Mouse (Mus musculus) intestine, postnatal 0 days (tissue): Measurements from ENCODE around the gene Mzt1. TPM values are rescaled to one million over a fixed set of nuclear protein-coding genes. Genes with fewer than 3 reads are reported as not detected.

ENCODE experiments used
- ATAC-seq: fragments of 200-750 bp; cut with Nextera tagmentation; 2 replicates; pipeline ENCODE4 v1.8.0; 2017; ENCODE audit warnings: mild to moderate bottlenecking, moderate TSS enrichment, moderate library complexity
- H3K27ac ChIP-seq: fragments of 300-500 bp; sonication (generic); 2 replicates; pipeline ENCODE4 v1.5.1; 2014; ENCODE audit warnings: mild to moderate bottlenecking, low read depth, low read length, moderate library complexity
- H3K27me3 ChIP-seq: fragments of 300-500 bp; sonication (generic); replicated peaks from 2 replicates; pipeline ENCODE4 v1.6.1; 2014; ENCODE audit warnings: low read length, mixed read lengths; ENCODE audit not compliant: control insufficient read depth, insufficient read depth
- H3K36me3 ChIP-seq: fragments of 300-500 bp; sonication (generic); 2 replicates; pipeline ENCODE4 v1.6.1; 2014; ENCODE audit warnings: mild to moderate bottlenecking, moderate library complexity; ENCODE audit not compliant: control insufficient read depth, insufficient read depth
- H3K4me1 ChIP-seq: fragments of 300-500 bp; sonication (generic); replicated peaks from 2 replicates; pipeline ENCODE4 v1.6.1; 2014; ENCODE audit warnings: antibody characterized with exemption, low read length, mixed read lengths; ENCODE audit not compliant: control insufficient read depth, insufficient read depth
- H3K4me2 ChIP-seq: fragments of 300-500 bp; sonication (generic); replicated peaks from 2 replicates; pipeline ENCODE4 v1.6.1; 2014; ENCODE audit warnings: low read depth, mild to moderate bottlenecking, moderate library complexity
- H3K4me3 ChIP-seq: fragments of 300-500 bp; sonication (generic); 2 replicates; pipeline ENCODE4 v1.5.1; 2014; ENCODE audit warnings: low read depth, low read length
- H3K9ac ChIP-seq: fragments of 300-500 bp; sonication (generic); 2 replicates; pipeline ENCODE4 v1.6.1; 2014; ENCODE audit warnings: mild to moderate bottlenecking, low read depth, low read length
- H3K9me3 ChIP-seq: fragments of 300-500 bp; sonication (generic); 2 replicates; pipeline ENCODE4 v1.6.1; 2016; ENCODE audit warnings: mixed run types; ENCODE audit not compliant: control insufficient read depth
- CTCF ChIP-seq: sonication (generic); IDR thresholded peaks from 2 replicates; pipeline ENCODE4 v1.5.1; 2016; ENCODE audit warnings: low read depth, mild to moderate bottlenecking, control low read depth, antibody characterized with exemption, moderate library complexity
- WGBS: fragments of 180-500 bp; shearing (Covaris S2); extraction: QIAGEN DNeasy Blood & Tissue Kit; methylation state at CpG from one replicate; pipeline ENCODE4 v1.1.7; 2014; 5-methylcytosine and 5-hydroxymethylcytosine counted together
- polyA plus RNA-seq: library from polyadenylated mRNA; unstranded; fragments of >200 nt; fragmentation: Nextera tagmentation; extraction: Ambion mirVana; gene quantifications from 2 replicates; pipeline ENCODE4 v1.2.1, GENCODE M21; 2015

Gene Mzt1
- 46.2 and 46.9 TPM in 2 replicates for polyA plus RNA-seq

GRCm38 (mm10) chr14:99046031-99046781 lies at the start of gene Mzt1, which contains the start of gene Bora:
Mzt1 (minus strand) TSS chr14:99046134.
Bora (plus strand) TSS chr14:99046222.
- ATAC-seq: peak; percentile 93
- Histone ChIP-seq H3K27me3 (no peaks in the 10 kb centered on the region), H3K4me1 (0 out of 2 replicates have a peak, but pooled peaks cover 4% of the 10 kb centered on the region), H3K4me2 (peak within 1 kb of the TSS; percentile 66), H3K4me3 (peak within 1 kb of the TSS; percentile 88), H3K27ac (peak within 1 kb of the TSS; percentile 86), H3K9ac (peak within 1 kb of the TSS; percentile 91), H3K9me3 (no peaks in the 10 kb centered on the region), H3K36me3 (peaks cover 7% of the 10 kb centered on the region)
- TF ChIP-seq CTCF: no peak
- WGBS: under 1% methylated on average over 71 of the region's 81 CpGs

GRCm38 (mm10) chr14:99088947-99089346 lies 43.0 kb upstream of the Mzt1 start:
- no peak overlapping the region for H3K4me2 ChIP-seq
- no peak for ATAC-seq
- no peaks in the 10 kb centered on the region for H3K4me1 ChIP-seq
- WGBS: 92% methylated on average over 7 of the region's 7 CpGs
- H3K36me3 ChIP-seq: peaks cover 66% of the 10 kb centered on the region
- H3K4me3 ChIP-seq: no peak overlapping the region
- H3K9me3 ChIP-seq: no peaks in the 10 kb centered on the region
- H3K27me3 ChIP-seq: no peaks in the 10 kb centered on the region
- no peak overlapping the region for H3K9ac ChIP-seq
- TF ChIP-seq CTCF: no peak
- H3K27ac ChIP-seq: no peak overlapping the region

- no peaks in the 10 kb centered on the region for H3K9me3 ChIP-seq
- no peak overlapping the region for H3K27ac ChIP-seq
- no peak overlapping the region for H3K4me2 ChIP-seq
- H3K36me3 ChIP-seq: peaks cover 47% of the 10 kb centered on the region
- H3K27me3 ChIP-seq: no peaks in the 10 kb centered on the region
- H3K4me1 ChIP-seq: no peaks in the 10 kb centered on the region
- no peak overlapping the region for H3K9ac ChIP-seq
- 88% methylated on average over 4 of the region's 4 CpGs for WGBS
- no peak overlapping the region for H3K4me3 ChIP-seq
- ATAC-seq: no peak
- no peak for TF ChIP-seq CTCF
These were observed 25.2 kb upstream of the Mzt1 start for GRCm38 (mm10) chr14:99071146-99071545.

GRCm38 (mm10) chr14:99063091-99063490 lies 17.2 kb upstream of the Mzt1 start:
- 95% methylated on average over 2 of the region's 2 CpGs for WGBS
- Histone ChIP-seq H3K4me3 (no peak overlapping the region), H3K4me2 (no peak overlapping the region), H3K9ac (no peak overlapping the region), H3K27ac (no peak overlapping the region), H3K36me3 (peaks cover 49% of the 10 kb centered on the region), H3K4me1 (no peaks in the 10 kb centered on the region), H3K9me3 (no peaks in the 10 kb centered on the region), H3K27me3 (no peaks in the 10 kb centered on the region)
- no peak for TF ChIP-seq CTCF
- no peak for ATAC-seq

GRCm38 (mm10) chr14:99060616-99061015 lies 14.7 kb upstream of the Mzt1 start:
- Histone ChIP-seq H3K4me3 (no peak overlapping the region), H3K9me3 (no peaks in the 10 kb centered on the region), H3K27me3 (no peaks in the 10 kb centered on the region), H3K27ac (no peak overlapping the region), H3K4me1 (no peaks in the 10 kb centered on the region), H3K9ac (no peak overlapping the region), H3K4me2 (no peak overlapping the region), H3K36me3 (peaks cover 53% of the 10 kb centered on the region)
- no peak for ATAC-seq
- TF ChIP-seq CTCF: no peak
- WGBS: 80% methylated on average over 12 of the region's 12 CpGs

GRCm38 (mm10) chr14:99058959-99059586 lies 13.1 kb upstream of the Mzt1 start:
- Histone ChIP-seq H3K9me3 (no peaks in the 10 kb centered on the region), H3K4me3 (no peak overlapping the region), H3K9ac (no peak overlapping the region), H3K27me3 (no peaks in the 10 kb centered on the region), H3K4me1 (no peaks in the 10 kb centered on the region), H3K4me2 (no peak overlapping the region), H3K36me3 (peaks cover 47% of the 10 kb centered on the region), H3K27ac (no peak overlapping the region)
- no peak for ATAC-seq
- no peak for TF ChIP-seq CTCF
- WGBS: 81% methylated on average over 7 of the region's 7 CpGs
